Mouse (Mus musculus) erythroblast, embryonic 14.5 days (primary cell): Measurements from ENCODE around the gene C2. TPM values are rescaled to one million over a fixed set of nuclear protein-coding genes. Genes with fewer than 3 reads are reported as not detected.

Source experiments
- H3K27me3 ChIP-seq: 2 replicates; pipeline ENCODE4 v1.6.1; 2012; ENCODE audit warnings: inconsistent platforms; ENCODE audit not compliant: control insufficient read depth
- H3K36me3 ChIP-seq: 2 replicates; pipeline ENCODE4 v1.6.1; 2012; ENCODE audit warnings: mild to moderate bottlenecking, inconsistent platforms; ENCODE audit not compliant: control insufficient read depth
- H3K4me1 ChIP-seq: 2 replicates; pipeline ENCODE4 v1.6.1; 2012; ENCODE audit warnings: inconsistent platforms; ENCODE audit not compliant: control insufficient read depth
- H3K4me3 ChIP-seq: replicated peaks from 2 replicates; pipeline ENCODE3; 2012; ENCODE audit warnings: moderate library complexity, mild to moderate bottlenecking, inconsistent platforms
- H3K9me3 ChIP-seq: 2 replicates; pipeline ENCODE4 v1.6.1; 2012; ENCODE audit warnings: low read length, inconsistent platforms, mixed read lengths; ENCODE audit not compliant: control insufficient read depth
- GATA1 ChIP-seq: IDR thresholded peaks from 2 replicates; pipeline ENCODE4 v1.6.1; 2012; ENCODE audit warnings: low read length, inconsistent platforms, mixed read lengths
- TAL1 ChIP-seq: IDR thresholded peaks from 3 replicates; pipeline ENCODE4 v1.6.1; 2012; ENCODE audit warnings: low read length, inconsistent platforms, mixed read lengths
- polyA plus RNA-seq: library from polyadenylated mRNA; stranded (reverse); fragments of >175 nt; gene quantifications from 2 replicates; pipeline ENCODE4 v1.2.3, GENCODE M21; 2012

Gene C2
- polyA plus RNA-seq, 1 experiment: 0.13 TPM

- peaks cover 41% of the 10 kb centered on the region for H3K4me1 ChIP-seq
- peak within 1 kb of the TSS; percentile 83 for H3K4me3 ChIP-seq
Measured at GRCm38 (mm10) chr17:34849722-34850516, 48.1 kb downstream of the C2 start, which contains the start of the genes Skiv2l and Nelfe. Gene Skiv2l, minus strand, starts transcription at chr17:34850210. Gene Nelfe, plus strand, starts transcription at chr17:34850391.

GRCm38 (mm10) chr17:34847615-34848014 lies 50.5 kb downstream of the C2 start:
- no peaks in the 10 kb centered on the region for H3K9me3 ChIP-seq
- TF ChIP-seq GATA1 (no peak), TAL1 (no peak)
- H3K36me3 ChIP-seq: peaks cover 69% of the 10 kb centered on the region
- H3K4me1 ChIP-seq: peaks cover 41% of the 10 kb centered on the region
- H3K4me3 ChIP-seq: no peak overlapping the region
- no peaks in the 10 kb centered on the region for H3K27me3 ChIP-seq

More at GRCm38 (mm10) chr17:34849722-34850516, 48.1 kb downstream of the C2 start, which contains the start of the genes Skiv2l and Nelfe:
- H3K36me3 ChIP-seq: peaks cover 68% of the 10 kb centered on the region
- TF ChIP-seq TAL1 (no peak), GATA1 (no peak)
- no peaks in the 10 kb centered on the region for H3K9me3 ChIP-seq
- H3K27me3 ChIP-seq: no peaks in the 10 kb centered on the region

GRCm38 (mm10) chr17:34847192-34847591 lies 50.9 kb downstream of the C2 start:
- TF ChIP-seq GATA1 (no peak), TAL1 (no peak)
- Histone ChIP-seq H3K4me1 (peaks cover 38% of the 10 kb centered on the region), H3K4me3 (no peak overlapping the region), H3K36me3 (peaks cover 69% of the 10 kb centered on the region), H3K27me3 (no peaks in the 10 kb centered on the region), H3K9me3 (no peaks in the 10 kb centered on the region)

GRCm38 (mm10) chr17:34844884-34845283 lies 53.2 kb downstream of the C2 start:
- TF ChIP-seq TAL1 (no peak), GATA1 (no peak)
- H3K9me3 ChIP-seq: no peaks in the 10 kb centered on the region
- peaks cover 42% of the 10 kb centered on the region for H3K4me1 ChIP-seq
- no peaks in the 10 kb centered on the region for H3K27me3 ChIP-seq
- H3K36me3 ChIP-seq: peaks cover 88% of the 10 kb centered on the region
- H3K4me3 ChIP-seq: no peak overlapping the region

GRCm38 (mm10) chr17:34840736-34841307 lies 57.2 kb downstream of the C2 start:
- peaks cover 53% of the 10 kb centered on the region for H3K4me1 ChIP-seq
- peaks cover 81% of the 10 kb centered on the region for H3K36me3 ChIP-seq
- peak overlapping the region; percentile 35 for H3K4me3 ChIP-seq

GRCm38 (mm10) chr17:34838785-34839184 lies 59.3 kb downstream of the C2 start:
- peak overlapping the region; percentile 39 for H3K4me3 ChIP-seq
- H3K36me3 ChIP-seq: peaks cover 75% of the 10 kb centered on the region
- peaks cover 61% of the 10 kb centered on the region for H3K4me1 ChIP-seq

More at GRCm38 (mm10) chr17:34840736-34841307, 57.2 kb downstream of the C2 start:
- Histone ChIP-seq H3K27me3 (no peaks in the 10 kb centered on the region), H3K9me3 (no peaks in the 10 kb centered on the region)
- no peak for TF ChIP-seq GATA1
- no peak for TF ChIP-seq TAL1

GRCm38 (mm10) chr17:34837464-34838324 lies 60.4 kb downstream of the C2 start:
- H3K9me3 ChIP-seq: no peaks in the 10 kb centered on the region
- TF ChIP-seq TAL1 (no peak), GATA1 (no peak)
- peaks cover 61% of the 10 kb centered on the region for H3K4me1 ChIP-seq
- peak overlapping the region; percentile 73 for H3K4me3 ChIP-seq
- no peaks in the 10 kb centered on the region for H3K27me3 ChIP-seq
- H3K36me3 ChIP-seq: peaks cover 75% of the 10 kb centered on the region

More at GRCm38 (mm10) chr17:34838785-34839184, 59.3 kb downstream of the C2 start:
- no peaks in the 10 kb centered on the region for H3K9me3 ChIP-seq
- TF ChIP-seq GATA1 (no peak), TAL1 (no peak)
- no peaks in the 10 kb centered on the region for H3K27me3 ChIP-seq

GRCm38 (mm10) chr17:34836856-34837221 lies 61.2 kb downstream of the C2 start, which contains the start of the genes Stk19 and Dxo:
Gene Stk19, minus strand, starts transcription at chr17:34836945.
Gene Dxo, plus strand, starts transcription at chr17:34837019.
- Histone ChIP-seq H3K9me3 (no peaks in the 10 kb centered on the region), H3K36me3 (peaks cover 75% of the 10 kb centered on the region), H3K27me3 (no peaks in the 10 kb centered on the region)

More at GRCm38 (mm10) chr17:34836856-34837221, 61.2 kb downstream of the C2 start, which contains the start of the genes Stk19 and Dxo:
- Histone ChIP-seq H3K4me1 (peaks cover 56% of the 10 kb centered on the region), H3K4me3 (peak within 1 kb of the TSS; percentile 73)
- TF ChIP-seq GATA1 (no peak), TAL1 (no peak)
